Mouse (Mus musculus) spleen, postnatal 4 days (tissue): Measurements from ENCODE around the gene Fmnl2.

Source experiments
- DNase-seq, 2 experiments: peaks; one replicate each; pipeline ENCODE4 v3.0.0; 2022; ENCODE audit warnings: low spot score in 2 of 2

Gene Fmnl2

DNA sequence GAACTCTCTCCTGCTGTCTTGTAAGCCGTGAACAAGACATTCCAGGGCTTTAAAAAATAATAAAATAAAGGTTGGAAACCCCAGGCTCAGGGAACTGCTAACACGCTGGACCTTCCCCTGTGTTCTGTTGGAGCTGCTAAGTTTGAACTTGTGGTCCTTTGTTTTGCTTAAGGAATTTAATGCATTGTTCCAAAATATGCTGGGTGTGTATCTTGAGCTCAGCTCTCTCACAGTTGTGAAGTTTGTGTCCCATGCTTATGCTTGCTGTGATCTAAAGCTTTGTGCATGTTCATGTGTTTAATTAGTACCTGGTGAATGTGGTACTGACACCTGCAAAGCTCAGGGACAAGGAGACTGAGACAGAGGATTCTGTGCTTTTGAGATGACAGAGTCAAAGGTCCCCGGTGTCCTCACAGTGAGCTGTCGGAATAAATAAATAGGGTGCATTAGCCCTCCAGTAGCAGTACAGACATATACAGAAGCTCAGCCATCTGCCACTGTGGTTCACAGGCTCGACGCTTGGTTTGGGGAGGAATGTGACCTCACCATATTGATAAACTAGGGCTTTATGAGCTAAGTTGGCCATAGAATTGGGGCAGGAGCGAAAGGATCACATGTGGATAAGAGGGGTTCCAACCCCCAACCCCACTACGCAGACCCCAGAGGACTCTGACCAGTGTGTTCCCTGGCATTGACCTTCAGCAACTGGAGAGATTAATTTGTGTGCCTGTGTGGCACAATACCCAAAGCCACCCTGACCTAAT, 100.3 kb downstream of the Fmnl2 start:
- DNase-seq: no peak

DNA sequence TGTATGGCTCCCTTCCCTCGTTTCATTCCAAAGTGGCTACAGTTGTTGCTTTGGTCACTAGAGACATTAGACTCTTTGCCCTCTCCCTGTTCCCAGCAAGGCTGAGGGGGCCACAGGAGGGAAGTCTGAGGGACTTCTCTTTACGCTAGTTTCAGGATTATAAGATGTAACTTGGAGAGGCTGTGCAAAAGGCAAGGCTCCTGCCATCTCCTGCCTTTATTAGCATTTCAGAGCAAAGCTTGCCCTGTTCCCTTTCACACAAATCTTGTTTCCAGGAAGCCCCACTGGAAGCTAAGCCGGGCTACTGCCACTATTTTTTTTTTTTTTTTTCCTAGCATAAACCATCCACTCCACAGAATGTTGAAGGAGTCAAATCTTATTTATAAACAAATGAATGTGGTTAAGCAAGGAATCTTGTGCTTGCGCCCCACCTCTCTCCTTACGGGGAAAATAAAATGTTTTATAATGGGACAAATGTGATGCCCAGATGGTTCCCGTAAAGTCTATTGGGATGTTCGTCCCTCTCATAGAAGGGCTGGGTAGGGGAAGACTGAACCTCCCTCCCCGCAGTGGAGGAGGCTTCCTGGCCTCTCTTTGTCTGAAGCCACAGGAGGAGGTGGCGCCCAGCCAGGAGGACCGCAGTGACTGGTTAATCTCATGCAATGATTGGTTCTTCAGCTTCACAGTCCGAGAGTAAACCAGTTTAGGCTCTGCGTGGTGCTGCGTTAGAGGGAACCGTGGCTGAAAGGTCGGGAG, 101.1 kb downstream of the Fmnl2 start:
- DNase-seq: no peak

- DNase-seq: no peak
Observed at GRCm38 (mm10) chr2:52959291-52959621, 101.6 kb downstream of the Fmnl2 start.

GRCm38 (mm10) chr2:52959982-52960381, 102.3 kb downstream of the Fmnl2 start:
- no peak for DNase-seq

DNA sequence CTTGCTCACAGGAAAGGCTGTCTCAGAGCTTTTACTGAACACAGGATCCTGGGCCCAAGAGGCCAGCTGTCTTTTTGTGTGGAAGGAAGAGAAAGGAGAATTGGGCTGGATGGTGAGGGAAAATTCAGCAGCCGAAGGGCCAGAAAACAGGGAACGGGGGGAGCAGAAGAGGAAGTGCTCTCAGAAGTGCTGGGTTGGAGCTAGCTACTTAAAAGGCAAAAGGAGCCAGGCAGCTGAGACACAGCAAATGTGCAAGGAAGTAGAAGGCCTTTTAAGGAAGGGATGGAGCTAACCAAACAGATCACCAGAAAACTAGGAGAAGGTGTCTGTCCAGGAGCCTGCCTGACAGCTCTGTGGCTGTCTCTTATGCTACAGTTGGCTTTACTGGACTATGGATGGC, 103.0 kb downstream of the Fmnl2 start:
- no peak for DNase-seq

DNA sequence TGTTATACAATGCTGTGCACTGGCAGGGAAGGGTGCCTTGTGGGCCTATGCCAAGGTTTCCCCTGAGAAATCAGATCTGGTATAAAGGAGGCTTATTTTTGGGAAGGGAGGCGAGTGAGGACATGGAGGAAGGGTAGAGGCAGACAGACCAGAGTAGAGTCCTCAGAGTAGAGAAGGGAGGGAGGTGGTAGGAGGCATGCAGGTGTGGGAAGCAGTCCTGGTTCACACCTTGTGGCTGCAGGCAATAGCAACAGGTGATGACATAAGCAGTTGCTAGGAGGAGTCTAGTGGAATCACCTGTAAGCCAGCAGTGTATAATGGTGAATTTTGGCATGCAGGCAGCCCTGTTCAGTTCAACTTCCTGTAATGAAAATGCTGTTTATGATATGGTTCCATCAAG, 105.8 kb downstream of the Fmnl2 start:
- DNase-seq: no peak

DNA sequence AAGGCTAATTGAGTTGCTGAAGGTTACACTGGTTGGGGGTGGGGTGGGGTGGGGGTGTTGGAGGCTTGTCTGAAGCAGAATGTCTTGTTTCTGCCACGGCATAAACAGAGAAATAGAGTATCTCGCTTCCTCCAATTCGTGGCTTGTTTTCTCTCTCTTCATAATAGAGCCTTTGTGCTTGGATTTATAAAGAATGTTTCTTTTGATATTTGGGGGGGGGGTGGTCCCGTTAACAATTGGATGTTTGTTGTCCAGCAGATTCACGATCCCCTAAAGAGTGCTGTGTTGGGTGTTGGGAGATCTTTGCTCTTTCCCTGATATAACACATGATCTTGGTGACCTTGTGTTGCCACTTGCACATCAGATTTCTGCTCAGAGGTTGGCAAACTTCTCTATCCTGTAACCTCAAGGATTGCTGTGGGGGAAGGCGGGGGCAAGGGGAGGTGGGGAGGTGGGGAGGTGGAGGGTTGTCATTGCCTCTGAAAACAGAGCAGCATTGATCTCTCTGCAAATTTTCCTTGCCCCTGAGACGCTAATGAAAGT, 106.8 kb downstream of the Fmnl2 start:
- DNase-seq: no peak

GRCm38 (mm10) chr2:52966227-52966626, 108.6 kb downstream of the Fmnl2 start:
- DNase-seq: no peak

- no peak for DNase-seq
Observed at GRCm38 (mm10) chr2:52966820-52967460, 109.3 kb downstream of the Fmnl2 start.

GRCm38 (mm10) chr2:52967461-52967823, 109.8 kb downstream of the Fmnl2 start:
- DNase-seq: no peak

DNA sequence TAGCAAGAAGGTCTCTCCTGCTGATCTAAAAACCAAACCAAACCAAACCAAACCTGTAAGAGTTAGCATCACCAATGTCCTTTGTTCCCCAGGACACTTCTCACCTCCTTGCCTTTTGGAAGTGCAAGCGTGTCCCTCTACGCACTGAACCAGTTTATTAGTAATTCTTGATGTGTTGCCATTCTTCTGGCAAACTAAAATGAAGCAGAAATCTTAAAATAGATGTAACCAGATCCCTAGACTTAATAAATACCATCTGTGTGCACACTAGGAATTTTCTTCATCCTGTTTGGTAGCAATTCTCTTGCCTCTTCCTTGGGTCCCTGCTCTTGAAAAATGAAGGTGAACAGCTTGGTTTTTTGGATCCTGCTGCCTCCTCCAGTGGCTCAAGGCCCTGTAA, 111.2 kb downstream of the Fmnl2 start:
- DNase-seq: no peak

- no peak for DNase-seq
Observed at GRCm38 (mm10) chr2:52974056-52974455, 116.4 kb downstream of the Fmnl2 start.

DNA sequence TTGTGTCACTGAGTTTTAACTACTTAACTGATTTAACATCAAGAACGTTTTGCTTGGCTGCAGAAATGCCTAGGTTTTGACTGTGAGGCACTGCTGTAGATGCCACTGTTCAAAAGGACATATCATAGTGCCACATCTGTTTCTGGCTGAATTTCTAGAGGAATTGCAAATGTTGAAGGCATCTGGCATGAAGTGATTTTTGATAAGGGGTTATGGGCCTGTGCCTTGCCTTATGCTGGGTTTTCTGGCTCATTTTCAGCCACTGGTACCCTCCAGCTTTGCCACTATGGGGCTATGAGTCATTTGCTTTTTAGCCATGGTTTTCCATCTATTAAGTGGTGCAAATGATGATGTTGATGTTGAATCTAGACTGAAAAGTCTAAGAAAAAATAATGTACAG, 117.1 kb downstream of the Fmnl2 start:
- DNase-seq: no peak

DNA sequence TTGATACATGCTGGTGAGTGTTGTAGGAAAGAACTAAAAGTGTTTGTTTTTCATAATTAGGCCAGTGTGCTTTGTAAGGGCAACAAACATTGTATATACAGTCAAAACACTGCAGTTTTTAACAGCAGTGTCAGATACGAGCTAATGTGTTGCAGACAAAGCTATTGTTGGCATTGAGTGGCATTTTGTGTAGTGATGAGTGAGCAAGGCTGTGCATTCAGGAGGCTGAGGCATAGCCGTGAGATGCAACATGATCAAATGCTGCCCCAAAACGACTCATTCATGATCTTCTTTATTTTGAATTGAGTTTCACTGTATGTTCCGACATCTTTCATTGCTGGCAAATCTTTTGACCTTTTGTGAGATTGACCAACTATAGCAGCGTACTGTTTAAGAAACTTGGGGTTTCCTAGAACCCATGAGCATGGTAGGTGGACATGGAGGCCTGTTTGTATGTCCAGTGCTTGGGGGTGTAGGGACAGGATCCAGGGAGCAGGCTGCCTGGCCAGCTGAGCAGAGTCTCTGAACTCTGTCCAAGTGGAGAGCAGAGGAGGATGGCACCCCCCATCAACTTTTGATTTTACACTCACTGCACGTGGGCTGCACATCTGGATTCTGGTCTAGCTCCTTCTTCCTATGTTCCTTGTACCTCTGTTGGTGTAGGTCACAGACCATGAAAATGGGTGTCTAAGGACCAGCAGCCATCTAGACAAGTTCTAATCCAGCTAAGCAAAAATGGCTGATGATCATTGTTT, 120.4 kb downstream of the Fmnl2 start:
- no peak for DNase-seq

GRCm38 (mm10) chr2:52978796-52979195, 121.1 kb downstream of the Fmnl2 start:
- DNase-seq: no peak

DNA sequence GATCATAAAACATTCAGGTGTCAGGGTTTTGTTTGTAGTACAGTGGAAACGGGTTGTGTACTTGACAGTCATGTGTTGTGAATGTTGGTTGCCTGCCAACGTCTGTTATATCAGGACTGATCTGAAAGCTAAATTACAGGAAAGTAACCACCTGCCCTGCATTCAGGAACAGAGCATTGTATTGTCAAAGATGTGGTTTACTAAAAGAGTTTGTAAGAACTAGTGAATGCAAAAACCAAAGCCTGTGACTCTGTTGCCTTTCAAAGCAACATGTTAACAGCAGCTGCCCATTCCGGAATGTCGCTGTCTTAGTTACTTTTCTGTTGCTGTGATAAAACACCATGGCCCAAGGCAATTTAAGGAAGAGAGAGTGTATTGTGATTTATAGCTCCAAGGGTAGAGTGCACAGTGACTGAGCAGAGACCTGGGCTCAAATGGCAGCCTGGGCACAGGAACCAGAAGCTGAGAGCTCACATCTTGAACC, 121.7 kb downstream of the Fmnl2 start:
- no peak for DNase-seq

GRCm38 (mm10) chr2:52981126-52981525, 123.5 kb downstream of the Fmnl2 start:
- no peak for DNase-seq

GRCm38 (mm10) chr2:52981595-52981994, 123.9 kb downstream of the Fmnl2 start:
- no peak for DNase-seq

GRCm38 (mm10) chr2:52982502-52982901, 124.8 kb downstream of the Fmnl2 start:
- no peak for DNase-seq

DNA sequence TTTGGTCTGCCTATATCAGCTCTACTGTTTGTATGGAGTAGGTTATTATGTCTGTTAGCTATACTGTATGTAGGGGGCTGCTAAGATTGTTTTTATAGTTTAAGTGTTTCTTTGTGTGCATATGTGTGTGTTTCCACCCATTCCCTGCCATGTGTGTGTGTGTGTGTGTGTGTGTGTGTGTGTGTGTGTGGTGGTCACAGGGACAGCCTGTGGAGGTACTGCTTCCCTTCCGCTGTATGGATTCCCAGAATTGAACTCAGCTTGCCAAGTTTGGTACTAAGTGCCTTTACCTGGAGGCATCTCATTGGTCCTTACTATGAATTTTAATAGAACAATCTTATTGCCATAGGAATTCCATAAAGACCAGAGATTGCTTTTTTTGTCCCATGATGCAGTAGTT, 126.9 kb downstream of the Fmnl2 start:
- DNase-seq: no peak

- DNase-seq: no peak
Observed at GRCm38 (mm10) chr2:52985167-52985566, 127.5 kb downstream of the Fmnl2 start.

GRCm38 (mm10) chr2:52986354-52986753, 128.7 kb downstream of the Fmnl2 start:
- no peak for DNase-seq
